Mouse (Mus musculus) spleen, adult 18-20 months (tissue): Measurements from ENCODE around the gene Eif4g1.

Source experiments
- DNase-seq, 2 experiments: peaks; one replicate each; pipeline ENCODE4 v3.0.0; 2022; ENCODE audit warnings: mixed read lengths in 2 of 2

Gene Eif4g1

GRCm38 (mm10) chr16:20672965-20673705 lies 5.0 kb downstream of the Eif4g1 start:
- peak in 1 of 2 experiments; percentile 44 for DNase-seq

- DNase-seq, result peak in 1 of 2 experiments; percentile 18
Measured at GRCm38 (mm10) chr16:20673706-20674303, 5.7 kb downstream of the Eif4g1 start.

GRCm38 (mm10) chr16:20675213-20675612 lies 7.1 kb downstream of the Eif4g1 start:
- DNase-seq, result no peak

GRCm38 (mm10) chr16:20676702-20677101 lies 8.6 kb downstream of the Eif4g1 start:
- DNase-seq, result no peak

GRCm38 (mm10) chr16:20677380-20677779 lies 9.3 kb downstream of the Eif4g1 start:
- no peak for DNase-seq

GRCm38 (mm10) chr16:20677974-20678675 lies 10.0 kb downstream of the Eif4g1 start:
- DNase-seq, result peak in 1 of 2 experiments; percentile 26

GRCm38 (mm10) chr16:20690774-20691173 lies 22.7 kb downstream of the Eif4g1 start:
- DNase-seq, result no peak

- DNase-seq, result no peak
Measured at GRCm38 (mm10) chr16:20691617-20692016, 23.5 kb downstream of the Eif4g1 start.

GRCm38 (mm10) chr16:20692241-20692965 lies 24.3 kb downstream of the Eif4g1 start:
- DNase-seq, result no peak

- DNase-seq, result peak; percentile 67 to 78
Measured at GRCm38 (mm10) chr16:20693111-20693701, 25.1 kb downstream of the Eif4g1 start, which contains the start of gene Fam131a. Gene Fam131a, plus strand, starts transcription at chr16:20693241.

GRCm38 (mm10) chr16:20694781-20695180 lies 26.7 kb downstream of the Eif4g1 start:
- no peak for DNase-seq

GRCm38 (mm10) chr16:20695622-20696323 lies 27.7 kb downstream of the Eif4g1 start:
- DNase-seq, result peak in 1 of 2 experiments; percentile 24

- no peak for DNase-seq
Measured at GRCm38 (mm10) chr16:20699266-20699665, 31.2 kb downstream of the Eif4g1 start.

GRCm38 (mm10) chr16:20700036-20700435 lies 31.9 kb downstream of the Eif4g1 start:
- no peak for DNase-seq

GRCm38 (mm10) chr16:20701316-20701715 lies 33.2 kb downstream of the Eif4g1 start:
- DNase-seq, result no peak

GRCm38 (mm10) chr16:20701729-20702521 lies 33.8 kb downstream of the Eif4g1 start:
- no peak for DNase-seq

GRCm38 (mm10) chr16:20702522-20702893 lies 34.4 kb downstream of the Eif4g1 start:
- peak in 1 of 2 experiments; percentile 38 for DNase-seq

- no peak for DNase-seq
Measured at GRCm38 (mm10) chr16:20703071-20703470, 35.0 kb downstream of the Eif4g1 start.

GRCm38 (mm10) chr16:20703699-20704400 lies 35.7 kb downstream of the Eif4g1 start:
- no peak for DNase-seq

GRCm38 (mm10) chr16:20705786-20706185 lies 37.7 kb downstream of the Eif4g1 start:
- DNase-seq, result no peak
